Mouse (Mus musculus) cortical plate, adult 2 months (tissue): ENCODE measurements around the gene Btbd6.

Experiments used
- CTCF ChIP-seq: fragments of 200-500 bp; IDR thresholded peaks from 2 replicates; pipeline ENCODE4 v1.5.1; 2011; ENCODE audit warnings: mild to moderate bottlenecking, control low read depth, low read length; ENCODE audit not compliant: insufficient read depth; ENCODE audit errors: extremely low read depth
- POLR2A ChIP-seq: fragments of 200-500 bp; IDR thresholded peaks from 2 replicates; pipeline ENCODE4 v1.6.1; 2011; ENCODE audit warnings: mild to moderate bottlenecking, low read length, control low read depth; ENCODE audit not compliant: insufficient read depth; ENCODE audit errors: extremely low read depth

DNA sequence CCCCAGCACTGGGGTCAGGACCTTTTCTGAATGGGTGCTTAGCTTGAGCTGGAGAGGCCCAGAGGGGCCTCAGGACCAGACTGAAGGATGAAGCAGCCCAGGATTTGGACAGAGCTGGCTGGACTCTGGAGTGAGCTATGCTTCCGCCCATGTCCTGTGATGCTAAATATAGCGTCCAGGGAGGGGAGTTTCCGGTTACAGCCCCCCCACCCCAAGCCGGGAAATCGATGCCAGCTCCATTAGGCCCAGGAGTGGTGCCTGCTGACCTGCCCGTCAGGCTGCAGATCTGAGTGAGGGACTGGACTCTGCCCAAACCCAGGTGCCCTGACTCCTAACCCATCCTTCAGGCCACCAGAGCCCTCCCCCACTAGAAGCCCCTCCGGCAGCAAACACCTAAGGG lies 43.6 kb upstream of the Btbd6 start:
- TF ChIP-seq POLR2A (no peak), CTCF (no peak)
